9 mouse cellular contexts compared by ENCODE assay signal in genomic region chr15:8589503-8590116, GRCm38 (mm10).
DNase-seq lines count a peak whose midpoint lies in the region; ATAC-seq and TF ChIP-seq lines count a peak whose summit lies in the region.
"Had no signal": no experiment of that assay in that cellular context is flagged by ENCODE, and none has a peak within 500 bp of the region (broad histone marks: within the 10 kb centered on the region; RNA-seq: fewer than 3 reads in every experiment).

No protein-coding gene starts in this region.

- peak; percentile 92 for DNase-seq in CD4-positive, CD25-positive, alpha-beta regulatory T cell, adult 2 months (ENCODE audit: low read depth, low spot score)
- peak; percentile 60 to 72 for DNase-seq in adrenal gland, adult 18-20 months (ENCODE audit: low spot score in 2 of 2)
- DNase-seq in embryo, embryonic 10.5 days (ENCODE audit: low spot score), result peak; percentile 92
- peak; percentile 44 to 72 for DNase-seq in heart, adult 2 months
- peak; percentile 79 for DNase-seq in kidney, postnatal 10 days
- peak; percentile 82 for DNase-seq in neural tube, embryonic 10.5 days (ENCODE audit: extremely low spot score, low spot score)

- H3K4me2 ChIP-seq in liver, embryonic 12.5 days, result peak overlapping the region; percentile 44
- H3K4me2 ChIP-seq: limb, embryonic 15.5 days had no signal

- TF ChIP-seq POLR2A in heart, adult 2 months (IDR thresholded peaks at IDR 0.05; ENCODE audit: insufficient read depth, low read depth, low read length), result no peak
- no peak for TF ChIP-seq POLR2A in testis, adult 2 months (IDR thresholded peaks at IDR 0.05; ENCODE audit: control insufficient read depth, low read depth, low read length)

- intact Hi-C loops in heart, adult 2 months (cut with DNase I), result loop anchor here (1.0 to 2.0 kb wide), 2 partner anchors 137 to 207 kb away; no protein-coding TSS in a partner anchor

- no peak for TF ChIP-seq EP300 in heart, adult 2 months (IDR thresholded peaks at IDR 0.05; ENCODE audit: insufficient read depth, low read depth, low read length)

- no peaks in the 10 kb centered on the region for H3K36me3 ChIP-seq in heart, adult 2 months (ENCODE audit: control insufficient read depth, insufficient read depth, low read length)
- H3K36me3 ChIP-seq in liver, embryonic 12.5 days, result no peaks in the 10 kb centered on the region
- no peaks in the 10 kb centered on the region for H3K36me3 ChIP-seq in testis, adult 2 months (ENCODE audit: control insufficient read depth, insufficient read depth, low read length)
- H3K36me3 ChIP-seq: limb, embryonic 15.5 days had no signal

- ATAC-seq in liver, embryonic 12.5 days, result no peak

- no peaks in the 10 kb centered on the region for H3K4me1 ChIP-seq in heart, adult 2 months (ENCODE audit: control insufficient read depth, insufficient read depth, low read length)
- no peaks in the 10 kb centered on the region for H3K4me1 ChIP-seq in liver, embryonic 12.5 days
- peaks cover 6% of the 10 kb centered on the region; the same call in 1 of the 2 replicates for H3K4me1 ChIP-seq in testis, adult 2 months (ENCODE audit: control insufficient read depth, insufficient read depth, low read length)

- no peak overlapping the region for H3K4me3 ChIP-seq in heart, adult 2 months
- 0 out of 2 replicates have a peak overlapping the region, but pooled peaks have one; percentile 12 for H3K4me3 ChIP-seq in liver, embryonic 12.5 days
- H3K4me3 ChIP-seq in testis, adult 2 months (ENCODE audit: control insufficient read depth, low read depth, low read length), result no peak overlapping the region
- H3K4me3 ChIP-seq: limb, embryonic 15.5 days had no signal

- H3K27ac ChIP-seq in heart, adult 2 months, result no peak overlapping the region
- H3K27ac ChIP-seq in liver, embryonic 12.5 days, result no peak overlapping the region
- no peak overlapping the region for H3K27ac ChIP-seq in testis, adult 2 months (ENCODE audit: control insufficient read depth, insufficient read depth, low read depth, low read length)
- H3K27ac ChIP-seq: limb, embryonic 15.5 days had no signal

- no peak; the same call in 1 of the 2 replicates for TF ChIP-seq CTCF in heart, adult 2 months (IDR thresholded peaks at IDR 0.05)
- TF ChIP-seq CTCF in testis, adult 2 months (IDR thresholded peaks at IDR 0.05; ENCODE audit: control insufficient read depth, insufficient read depth, insufficient replicate concordance, low read depth, low read length), result peak; percentile 36; the same call in 1 of the 2 replicates

- 11% methylated on average over 11 of the region's 11 CpGs for WGBS in heart, adult 2 months
- WGBS in liver, embryonic 12.5 days (ENCODE audit: insufficient replicate concordance), result 14% methylated on average over 11 of the region's 11 CpGs

- no peak overlapping the region for H3K9ac ChIP-seq in heart, adult 2 months (ENCODE audit: low read depth, low read length)
- no peak overlapping the region for H3K9ac ChIP-seq in liver, embryonic 12.5 days
- H3K9ac ChIP-seq: limb, embryonic 15.5 days had no signal

- H3K79me2 ChIP-seq in heart, adult 2 months (replicated peaks; ENCODE audit: control insufficient read depth, insufficient read depth, low read length), result no peaks in the 10 kb centered on the region

- no peaks in the 10 kb centered on the region for H3K9me3 ChIP-seq in liver, embryonic 12.5 days (replicated peaks)
- H3K9me3 ChIP-seq: limb, embryonic 15.5 days had no signal

- no peaks in the 10 kb centered on the region for H3K27me3 ChIP-seq in heart, adult 2 months (ENCODE audit: control insufficient read depth, insufficient read depth, low read length)
- H3K27me3 ChIP-seq in liver, embryonic 12.5 days (replicated peaks), result no peaks in the 10 kb centered on the region
- no peaks in the 10 kb centered on the region for H3K27me3 ChIP-seq in testis, adult 2 months (ENCODE audit: control insufficient read depth, insufficient read depth, low read length)
- H3K27me3 ChIP-seq: limb, embryonic 15.5 days had no signal
